Mouse (Mus musculus) urinary bladder, postnatal 14 days (tissue): ENCODE measurements around the gene Plk1.

Experiments used
- DNase-seq: peaks from one replicate; pipeline ENCODE4 v3.0.0; 2021; ENCODE audit warnings: low spot score

The Plk1 gene

DNA sequence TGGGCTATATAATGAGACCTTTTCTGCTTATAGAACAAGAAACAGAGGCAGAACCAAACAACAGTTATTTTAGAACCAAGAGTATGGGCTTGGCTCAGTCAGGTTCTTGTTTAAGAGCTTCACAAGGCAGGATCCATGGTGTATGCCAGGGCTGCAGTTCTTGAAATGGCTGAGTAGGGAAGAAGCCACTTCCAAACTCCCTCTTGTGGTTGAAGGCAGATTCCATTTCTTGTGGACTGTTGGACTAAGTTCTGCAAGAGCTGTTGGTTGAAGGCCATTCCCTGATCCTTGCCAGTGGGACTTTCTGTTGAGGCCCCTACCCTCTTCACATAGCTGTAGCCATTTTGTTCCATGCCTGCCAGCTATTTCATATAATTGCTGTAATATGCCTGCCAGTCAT, 34.7 kb downstream of the Plk1 start:
- no peak for DNase-seq

DNA sequence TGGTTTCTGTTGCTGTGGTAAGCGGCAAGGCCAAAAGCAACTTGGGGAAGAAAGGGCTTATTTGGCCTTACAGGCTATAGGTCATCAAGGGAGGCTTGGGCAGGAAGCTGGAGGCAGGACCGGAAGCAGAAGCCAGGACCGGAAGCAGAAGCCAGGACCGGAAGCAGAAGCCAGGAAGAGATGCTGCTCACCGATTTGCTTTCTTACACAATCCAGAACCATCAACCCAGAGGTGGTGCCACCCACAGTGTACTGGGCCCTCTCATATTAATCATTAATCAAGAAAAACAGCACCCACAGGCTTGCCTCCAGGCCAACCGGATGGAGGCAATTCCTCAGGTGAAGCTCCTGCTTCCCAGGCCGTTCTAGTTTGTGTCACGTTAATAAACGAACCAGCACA, 37.5 kb downstream of the Plk1 start:
- no peak for DNase-seq

- peak; percentile 60 for DNase-seq
Measured at GRCm38 (mm10) chr7:122197306-122197705, 38.1 kb downstream of the Plk1 start.

GRCm38 (mm10) chr7:122199296-122199695, 40.1 kb downstream of the Plk1 start:
- peak; percentile 16 for DNase-seq

- no peak for DNase-seq
Measured at GRCm38 (mm10) chr7:122203936-122204335, 44.7 kb downstream of the Plk1 start.

DNA sequence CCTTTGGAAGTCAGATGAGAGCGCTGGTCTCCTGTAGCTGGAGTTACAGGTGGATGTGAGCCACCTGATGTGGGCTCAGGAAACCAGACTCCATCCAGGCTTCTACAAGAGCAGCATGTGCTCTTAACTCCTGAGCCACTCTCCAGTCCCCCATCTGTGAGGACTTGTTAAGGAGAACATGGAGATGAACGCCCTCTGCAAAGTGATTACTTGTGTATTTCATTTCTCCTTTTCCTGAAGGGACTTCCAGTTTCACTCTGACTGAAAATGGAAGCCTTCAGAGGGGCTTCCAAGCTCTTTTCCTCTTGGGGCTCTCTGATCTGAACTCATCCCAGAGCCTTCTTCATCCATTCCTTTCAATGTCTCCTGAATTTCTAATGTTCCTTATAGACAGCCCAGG, 46.9 kb downstream of the Plk1 start:
- DNase-seq, result no peak

DNA sequence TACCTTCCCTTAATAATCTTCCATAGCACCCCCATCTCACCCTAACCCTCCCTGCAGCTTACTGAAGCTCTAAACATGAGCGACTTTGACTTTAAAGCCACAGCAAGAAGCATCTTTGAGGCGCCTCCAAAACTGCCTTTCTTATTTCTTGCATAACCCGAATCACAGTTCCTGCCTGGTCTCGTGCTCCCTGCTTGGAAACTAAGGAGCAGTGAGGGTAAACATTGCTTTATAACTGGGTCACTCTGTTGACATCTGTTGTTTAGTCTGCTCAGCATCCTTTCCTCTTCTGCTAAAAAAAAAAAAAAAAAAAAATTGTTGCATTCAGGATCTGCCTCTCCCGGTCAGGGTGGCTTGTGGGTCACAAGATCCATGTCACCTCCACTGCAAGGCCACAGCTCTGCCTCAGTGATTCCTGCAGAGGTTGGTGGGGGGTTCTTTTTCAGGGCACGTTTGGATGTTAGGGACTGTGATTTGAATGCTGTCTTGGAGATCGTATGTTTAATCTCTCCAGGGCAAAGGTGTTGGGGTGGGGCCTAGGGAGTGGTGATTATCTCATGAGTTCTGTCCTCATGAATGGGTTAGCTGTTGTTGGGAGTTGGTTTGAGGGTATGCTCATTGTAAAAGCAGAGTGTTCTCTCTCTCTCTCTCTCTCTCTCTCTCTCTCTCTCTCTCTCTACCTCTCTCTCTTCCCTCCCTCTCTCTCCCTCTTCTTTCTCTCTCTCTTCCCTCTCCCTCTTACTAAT, 49.2 kb downstream of the Plk1 start:
- no peak for DNase-seq

GRCm38 (mm10) chr7:122219315-122219801, 60.1 kb downstream of the Plk1 start, which contains the start of gene Chp2:
Chp2 (plus strand) TSS chr7:122219496.
- DNase-seq, result peak; percentile 17
